Mouse (Mus musculus): Measurements from ENCODE around the gene Col28a1. TPM values are rescaled to one million over a fixed set of nuclear protein-coding genes. Genes with fewer than 3 reads are reported as not detected.

Col28a1 gene
- total and polyA plus RNA-seq, 3 experiments = 0.27 to 0.70 (median 0.32) TPM

GRCm38 (mm10) chr6:8068394-8068793 lies 124.0 kb downstream of the Col28a1 start:
- WGBS = 44% methylated on average over 2 of the region's 2 CpGs
- no peaks in the 10 kb centered on the region for H3K36me3 ChIP-seq (ENCODE audit: control insufficient read depth, insufficient read depth, low read length)
- DNase-seq = no peak
- no peaks in the 10 kb centered on the region; the same call in 1 of the 2 replicates for H3K4me1 ChIP-seq (ENCODE audit: control insufficient read depth, insufficient read depth, low read length)
- H3K9ac ChIP-seq (ENCODE audit: low read depth, low read length) = no peak overlapping the region
- H3K27ac ChIP-seq = no peak overlapping the region
- no peak overlapping the region for H3K4me3 ChIP-seq
- intact Hi-C loops (cut with DNase I) = loop anchor here (5.0 to 10.0 kb wide), 3 partner anchors 204 to 666 kb away; no protein-coding TSS in a partner anchor
- no peaks in the 10 kb centered on the region for H3K27me3 ChIP-seq (ENCODE audit: control insufficient read depth, insufficient read depth, low read length)
- no peaks in the 10 kb centered on the region for H3K79me2 ChIP-seq (replicated peaks; ENCODE audit: control insufficient read depth, insufficient read depth, low read length)
- TF ChIP-seq EP300 (IDR thresholded peaks at IDR 0.05; ENCODE audit: insufficient read depth, low read depth, low read length) (no peak), POLR2A (IDR thresholded peaks at IDR 0.05; ENCODE audit: insufficient read depth, low read depth, low read length) (no peak), CTCF (IDR thresholded peaks at IDR 0.05) (no peak)

GRCm38 (mm10) chr6:8067124-8067523 lies 125.3 kb downstream of the Col28a1 start:
- DNase-seq = no peak
- Histone ChIP-seq H3K79me2 (replicated peaks; ENCODE audit: control insufficient read depth, insufficient read depth, low read length) (no peaks in the 10 kb centered on the region), H3K4me3 (no peak overlapping the region), H3K4me1 (ENCODE audit: control insufficient read depth, insufficient read depth, low read length) (no peaks in the 10 kb centered on the region; the same call in 1 of the 2 replicates), H3K9ac (ENCODE audit: low read depth, low read length) (no peak overlapping the region), H3K36me3 (ENCODE audit: control insufficient read depth, insufficient read depth, low read length) (no peaks in the 10 kb centered on the region), H3K27me3 (ENCODE audit: control insufficient read depth, insufficient read depth, low read length) (no peaks in the 10 kb centered on the region), H3K27ac (no peak overlapping the region)
- WGBS = 88% methylated on average over 3 of the region's 3 CpGs
- intact Hi-C loops (cut with DNase I) = loop anchor here (5.0 to 10.0 kb wide), 3 partner anchors 205 to 668 kb away; no protein-coding TSS in a partner anchor
- no peak for TF ChIP-seq POLR2A (IDR thresholded peaks at IDR 0.05; ENCODE audit: insufficient read depth, low read depth, low read length)
- no peak for TF ChIP-seq EP300 (IDR thresholded peaks at IDR 0.05; ENCODE audit: insufficient read depth, low read depth, low read length)
- no peak for TF ChIP-seq CTCF (IDR thresholded peaks at IDR 0.05)

- no peak overlapping the region for H3K4me3 ChIP-seq
- H3K4me1 ChIP-seq (ENCODE audit: control insufficient read depth, insufficient read depth, low read length) = no peaks in the 10 kb centered on the region; the same call in 1 of the 2 replicates
- DNase-seq = peak; percentile 23 to 46
- no peaks in the 10 kb centered on the region for H3K27me3 ChIP-seq (ENCODE audit: control insufficient read depth, insufficient read depth, low read length)
- no peaks in the 10 kb centered on the region for H3K79me2 ChIP-seq (replicated peaks; ENCODE audit: control insufficient read depth, insufficient read depth, low read length)
- H3K9ac ChIP-seq (ENCODE audit: low read depth, low read length) = no peak overlapping the region
- no peaks in the 10 kb centered on the region for H3K36me3 ChIP-seq (ENCODE audit: control insufficient read depth, insufficient read depth, low read length)
- WGBS = 35% methylated on average over 3 of the region's 3 CpGs
- TF ChIP-seq EP300 (IDR thresholded peaks at IDR 0.05; ENCODE audit: insufficient read depth, low read depth, low read length) = no peak
- TF ChIP-seq CTCF (IDR thresholded peaks at IDR 0.05) = peak; percentile 81
- TF ChIP-seq POLR2A (IDR thresholded peaks at IDR 0.05; ENCODE audit: insufficient read depth, low read depth, low read length) = no peak
- no peak overlapping the region for H3K27ac ChIP-seq
- intact Hi-C loops (cut with DNase I) = loop anchor here (1.0 to 10.0 kb wide), 4 partner anchors 123 to 669 kb away; no protein-coding TSS in a partner anchor
Measured at GRCm38 (mm10) chr6:8066208-8066607, 126.2 kb downstream of the Col28a1 start.

GRCm38 (mm10) chr6:8059199-8059598 lies 133.2 kb downstream of the Col28a1 start:
- no peaks in the 10 kb centered on the region for H3K4me1 ChIP-seq (ENCODE audit: control insufficient read depth, insufficient read depth, low read length)
- H3K9ac ChIP-seq (ENCODE audit: low read depth, low read length) = no peak overlapping the region
- no peaks in the 10 kb centered on the region for H3K36me3 ChIP-seq (ENCODE audit: control insufficient read depth, insufficient read depth, low read length)
- H3K79me2 ChIP-seq (replicated peaks; ENCODE audit: control insufficient read depth, insufficient read depth, low read length) = no peaks in the 10 kb centered on the region
- H3K27me3 ChIP-seq (ENCODE audit: control insufficient read depth, insufficient read depth, low read length) = no peaks in the 10 kb centered on the region
- TF ChIP-seq CTCF (IDR thresholded peaks at IDR 0.05) (no peak), EP300 (IDR thresholded peaks at IDR 0.05; ENCODE audit: insufficient read depth, low read depth, low read length) (no peak), POLR2A (IDR thresholded peaks at IDR 0.05; ENCODE audit: insufficient read depth, low read depth, low read length) (no peak)
- 78% methylated on average over 7 of the region's 7 CpGs for WGBS
- DNase-seq = no peak
- intact Hi-C loops (cut with DNase I) = no loop called here
- H3K4me3 ChIP-seq = no peak overlapping the region
- no peak overlapping the region for H3K27ac ChIP-seq

- H3K36me3 ChIP-seq (ENCODE audit: control insufficient read depth, insufficient read depth, low read length) = no peaks in the 10 kb centered on the region
- H3K27ac ChIP-seq = no peak overlapping the region
- no peak overlapping the region for H3K9ac ChIP-seq (ENCODE audit: low read depth, low read length)
- 80% methylated on average over 2 of the region's 2 CpGs for WGBS
- peaks cover 3% of the 10 kb centered on the region; the same call in 1 of the 2 replicates for H3K4me1 ChIP-seq (ENCODE audit: control insufficient read depth, insufficient read depth, low read length)
- H3K79me2 ChIP-seq (replicated peaks; ENCODE audit: control insufficient read depth, insufficient read depth, low read length) = no peaks in the 10 kb centered on the region
- intact Hi-C loops (cut with DNase I) = no loop called here
- no peak for TF ChIP-seq POLR2A (IDR thresholded peaks at IDR 0.05; ENCODE audit: insufficient read depth, low read depth, low read length)
- no peak for TF ChIP-seq CTCF (IDR thresholded peaks at IDR 0.05)
- TF ChIP-seq EP300 (IDR thresholded peaks at IDR 0.05; ENCODE audit: insufficient read depth, low read depth, low read length) = no peak
- H3K4me3 ChIP-seq = no peak overlapping the region
- no peak for DNase-seq
- H3K27me3 ChIP-seq (ENCODE audit: control insufficient read depth, insufficient read depth, low read length) = no peaks in the 10 kb centered on the region
Measured at GRCm38 (mm10) chr6:8048216-8048615, 144.2 kb downstream of the Col28a1 start.

GRCm38 (mm10) chr6:8046446-8046845 lies 146.0 kb downstream of the Col28a1 start:
- intact Hi-C loops (cut with DNase I) = no loop called here
- 43% methylated on average over 4 of the region's 4 CpGs for WGBS
- no peak overlapping the region for H3K9ac ChIP-seq (ENCODE audit: low read depth, low read length)
- TF ChIP-seq POLR2A (IDR thresholded peaks at IDR 0.05; ENCODE audit: insufficient read depth, low read depth, low read length) (no peak), CTCF (IDR thresholded peaks at IDR 0.05) (no peak), EP300 (IDR thresholded peaks at IDR 0.05; ENCODE audit: insufficient read depth, low read depth, low read length) (no peak)
- no peak overlapping the region for H3K27ac ChIP-seq
- no peaks in the 10 kb centered on the region for H3K27me3 ChIP-seq (ENCODE audit: control insufficient read depth, insufficient read depth, low read length)
- no peaks in the 10 kb centered on the region for H3K79me2 ChIP-seq (replicated peaks; ENCODE audit: control insufficient read depth, insufficient read depth, low read length)
- no peaks in the 10 kb centered on the region for H3K36me3 ChIP-seq (ENCODE audit: control insufficient read depth, insufficient read depth, low read length)
- H3K4me3 ChIP-seq = no peak overlapping the region
- DNase-seq = no peak
- H3K4me1 ChIP-seq (ENCODE audit: control insufficient read depth, insufficient read depth, low read length) = peaks cover 3% of the 10 kb centered on the region; the same call in 1 of the 2 replicates

Measured in heart, adult 2 months (tissue).